Comparison of ENCODE assay signal across 26 mouse cellular contexts in the genomic region with DNA sequence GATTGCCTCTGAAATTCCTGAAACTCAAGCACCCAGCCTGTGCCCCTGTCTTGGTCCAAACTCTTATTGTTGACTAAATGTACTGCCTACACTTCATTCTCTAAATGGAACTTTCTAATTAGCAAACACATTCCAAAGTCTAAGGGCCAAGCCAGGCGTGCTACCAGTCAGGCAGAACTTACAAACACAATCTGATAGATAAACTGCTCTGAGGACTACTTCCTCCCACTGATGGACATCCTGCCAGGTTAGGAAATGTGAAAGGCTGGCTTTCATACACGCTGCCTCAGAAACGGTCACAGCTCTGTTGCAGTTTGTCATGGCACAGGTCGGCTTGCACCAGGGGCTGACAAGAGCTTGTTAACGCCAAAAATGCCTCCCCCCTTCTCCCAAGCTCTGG. TPM values are rescaled to one million over a fixed set of nuclear protein-coding genes. Genes with fewer than 3 reads are reported as not detected.
A peak's percentile ranks its signal among the peaks of the same experiment; 100 is the strongest.
DNase-seq lines count a peak whose midpoint lies in the region; ATAC-seq and TF ChIP-seq lines count a peak whose summit lies in the region.
"Had no signal": no experiment of that assay in that cellular context is flagged by ENCODE, and none has a peak within 500 bp of the region (broad histone marks: within the 10 kb centered on the region; RNA-seq: fewer than 3 reads in every experiment).

No protein-coding gene starts in this region.

- H3K27me3 ChIP-seq in heart, embryonic 10.5 days (ENCODE audit: insufficient read depth, poor library complexity, severe bottlenecking), result peaks cover 19% of the 10 kb centered on the region
- H3K27me3 ChIP-seq in heart, embryonic 11.5 days (ENCODE audit: control insufficient read depth, insufficient read depth, low read length), result peaks cover 8% of the 10 kb centered on the region
- H3K27me3 ChIP-seq: limb, embryonic 15.5 days had no signal

- H3K4me2 ChIP-seq in heart, embryonic 11.5 days, result no peak overlapping the region
- H3K4me2 ChIP-seq: embryonic facial prominence, embryonic 13.5 days; heart, embryonic 15.5 days; hindbrain, embryonic 13.5 days; limb, embryonic 15.5 days; liver, embryonic 13.5 days; stomach, embryonic 15.5 days had no signal

- TF ChIP-seq CTCF in layer of hippocampus, adult 2 months (conservative IDR thresholded peaks at IDR 0.05), result no peak

- DNase-seq in heart, embryonic 10.5 days (ENCODE audit: low spot score), result peak; percentile 59
- no peak for DNase-seq in layer of hippocampus, adult 2 months (ENCODE audit: low spot score in 2 of 2)
- DNase-seq in layer of hippocampus, adult 9-11 months, result no peak
- DNase-seq in Muller cell, postnatal 12 days (ENCODE audit: inconsistent ontology term), result peak; percentile 91
- DNase-seq in kidney, postnatal 10 days, result peak; percentile 11
- no peak for DNase-seq in embryo, embryonic 10 days (ENCODE audit: low spot score)
- DNase-seq: adrenal gland, postnatal 14 days; cerebellum, adult 11-12 months; cerebellum, adult 9-11 months; forebrain, postnatal 0 days; heart, postnatal 36 days; liver, embryonic 13.5 days; lung, adult 2 months; lung, postnatal 14 days; right cerebral cortex, postnatal 25 days had no signal

- no peaks in the 10 kb centered on the region for H3K36me3 ChIP-seq in heart, embryonic 10.5 days
- no peaks in the 10 kb centered on the region for H3K36me3 ChIP-seq in heart, embryonic 11.5 days (ENCODE audit: control insufficient read depth, insufficient read depth, low read length)
- H3K36me3 ChIP-seq: heart, embryonic 15.5 days; limb, embryonic 15.5 days; liver, embryonic 13.5 days; stomach, embryonic 15.5 days had no signal

- H3K4me3 ChIP-seq in heart, embryonic 10.5 days, result no peak overlapping the region
- H3K4me3 ChIP-seq in heart, embryonic 11.5 days (ENCODE audit: low read depth, low read length), result no peak overlapping the region
- peak overlapping the region; percentile 69 for H3K4me3 ChIP-seq in layer of hippocampus, adult 2 months
- H3K4me3 ChIP-seq: embryonic facial prominence, embryonic 13.5 days; forebrain, embryonic 10.5 days; heart, embryonic 15.5 days; hindbrain, embryonic 13.5 days; limb, embryonic 10.5 days; limb, embryonic 15.5 days; liver, embryonic 13.5 days; midbrain, embryonic 10.5 days; stomach, embryonic 15.5 days had no signal

- H3K4me1 ChIP-seq in heart, embryonic 10.5 days, result peaks cover 26% of the 10 kb centered on the region
- 0 out of 2 replicates have a peak, but pooled peaks cover 2% of the 10 kb centered on the region for H3K4me1 ChIP-seq in heart, embryonic 11.5 days (ENCODE audit: control insufficient read depth, insufficient read depth, low read length)

- 21% methylated on average over 5 of the region's 5 CpGs for WGBS in heart, embryonic 10.5 days
- WGBS in heart, embryonic 11.5 days (ENCODE audit: insufficient replicate concordance), result 20% methylated on average over 5 of the region's 5 CpGs

- no peak for ATAC-seq in heart, embryonic 11.5 days (replicated peaks; ENCODE audit: insufficient number of reproducible peaks, low FRiP score, low TSS enrichment)
- ATAC-seq: forebrain, postnatal 0 days; intestine, embryonic 16.5 days had no signal

- H3K9me3 ChIP-seq in heart, embryonic 10.5 days, result no peaks in the 10 kb centered on the region
- H3K9me3 ChIP-seq in heart, embryonic 11.5 days (replicated peaks; ENCODE audit: control insufficient read depth, low read length), result no peaks in the 10 kb centered on the region
- H3K9me3 ChIP-seq: embryonic facial prominence, embryonic 13.5 days; forebrain, embryonic 10.5 days; heart, embryonic 15.5 days; hindbrain, embryonic 13.5 days; limb, embryonic 10.5 days; limb, embryonic 15.5 days; liver, embryonic 13.5 days; midbrain, embryonic 10.5 days; stomach, embryonic 15.5 days had no signal

- no peak overlapping the region for H3K27ac ChIP-seq in heart, embryonic 10.5 days
- H3K27ac ChIP-seq in heart, embryonic 11.5 days (ENCODE audit: low read depth, low read length), result no peak overlapping the region
- H3K27ac ChIP-seq in layer of hippocampus, adult 2 months, result 0 out of 2 replicates have a peak overlapping the region, but pooled peaks have one; percentile 74
- H3K27ac ChIP-seq: embryonic facial prominence, embryonic 13.5 days; forebrain, embryonic 10.5 days; heart, embryonic 15.5 days; hindbrain, embryonic 13.5 days; limb, embryonic 10.5 days; limb, embryonic 15.5 days; liver, embryonic 13.5 days; midbrain, embryonic 10.5 days; stomach, embryonic 15.5 days had no signal

- H3K9ac ChIP-seq in heart, embryonic 11.5 days (ENCODE audit: low read depth, low read length), result no peak overlapping the region
- H3K9ac ChIP-seq: embryonic facial prominence, embryonic 13.5 days; forebrain, postnatal 0 days; heart, embryonic 15.5 days; hindbrain, embryonic 13.5 days; limb, embryonic 15.5 days; liver, embryonic 13.5 days; stomach, embryonic 15.5 days had no signal

RNA-seq across cellular contexts. Expression of a gene that starts 4.8 kb away (rescaled TPM):
- polyA plus RNA-seq in heart, embryonic 10.5 days (2016; fragmentation: Nextera tagmentation; extraction: Ambion mirVana), result 1.6 and 2.1 TPM in 2 replicates
- polyA plus RNA-seq in heart, embryonic 11.5 days (2014; fragmentation: Nextera tagmentation; extraction: Ambion mirVana), result 2.2 and 2.9 TPM in 2 replicates
- total RNA-seq in layer of hippocampus, adult 2 months (2021), result 100 to 1,000 TPM; 103 to 109 TPM
- total RNA-seq: MEL had no signal

Comparison
In these comparisons a context has a peak if more than half of its experiments do, and no peak if none do; other contexts are left out.
1. DNase-seq: peak in heart, embryonic 10.5 days (single experiment), Muller cell, postnatal 12 days (single experiment) and kidney, postnatal 10 days (single experiment); none in layer of hippocampus, adult 2 months (0 of 2), layer of hippocampus, adult 9-11 months (single experiment) and embryo, embryonic 10 days (single experiment).